Mouse (Mus musculus): ENCODE measurements around the gene Rfx1.

DNA sequence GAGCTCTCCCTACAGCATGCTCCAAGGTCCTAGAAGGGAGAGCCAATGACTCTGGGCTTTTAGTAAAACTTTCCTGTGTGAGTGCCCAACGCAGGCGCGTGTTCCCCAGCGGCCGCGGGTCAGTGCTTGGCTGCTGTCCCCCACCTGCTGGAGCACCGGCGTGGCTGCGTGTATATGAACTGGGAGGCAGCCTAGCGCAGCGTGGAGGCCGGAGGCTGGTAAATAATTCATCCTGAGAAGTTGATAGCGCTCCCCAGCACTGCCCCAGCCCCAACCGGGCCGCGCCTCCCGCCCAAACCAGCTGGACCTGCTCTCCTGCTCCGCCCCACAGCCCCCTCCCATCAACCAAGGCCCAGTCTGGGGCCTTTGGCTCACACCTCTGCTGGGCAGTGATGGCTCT, 45.5 kb upstream of the Rfx1 start, which contains the start of gene Palm3:
- TF ChIP-seq POLR2A (IDR thresholded peaks at IDR 0.05; ENCODE audit: borderline replicate concordance, insufficient read depth, low read length), result no peak
- no peak for TF ChIP-seq CTCF (IDR thresholded peaks at IDR 0.05; ENCODE audit: borderline replicate concordance, insufficient read depth, low read depth, low read length)
